8 mouse cellular contexts compared by ENCODE assay signal in genomic region chr2:56025059-56025458, GRCm38 (mm10).
DNase-seq lines count a peak whose midpoint lies in the region; ATAC-seq and TF ChIP-seq lines count a peak whose summit lies in the region.

No protein-coding gene starts in this region.

- TF ChIP-seq CTCF in midbrain, postnatal 0 days (IDR thresholded peaks at IDR 0.05) = peak; percentile 82

- no peak overlapping the region for H3K27ac ChIP-seq in embryonic facial prominence, embryonic 11.5 days (replicated peaks; ENCODE audit: low read depth, low read length)
- no peak overlapping the region for H3K27ac ChIP-seq in midbrain, postnatal 0 days (ENCODE audit: low read depth, low read length)

- H3K4me2 ChIP-seq in embryonic facial prominence, embryonic 11.5 days (ENCODE audit: low read depth, low read length) = no peak overlapping the region
- no peak overlapping the region for H3K4me2 ChIP-seq in midbrain, postnatal 0 days (ENCODE audit: low read depth, low read length, poor library complexity, severe bottlenecking)

- H3K9me3 ChIP-seq in embryonic facial prominence, embryonic 11.5 days (replicated peaks; ENCODE audit: control insufficient read depth, low read length) = no peaks in the 10 kb centered on the region
- no peaks in the 10 kb centered on the region for H3K9me3 ChIP-seq in midbrain, postnatal 0 days (ENCODE audit: low read length)

- H3K36me3 ChIP-seq in embryonic facial prominence, embryonic 11.5 days (replicated peaks; ENCODE audit: control insufficient read depth, insufficient read depth, low read depth, low read length) = no peaks in the 10 kb centered on the region
- H3K36me3 ChIP-seq in midbrain, postnatal 0 days (ENCODE audit: insufficient read depth, low read length) = no peaks in the 10 kb centered on the region

- no peak overlapping the region for H3K9ac ChIP-seq in embryonic facial prominence, embryonic 11.5 days (replicated peaks; ENCODE audit: low read length)
- no peak overlapping the region for H3K9ac ChIP-seq in midbrain, postnatal 0 days (replicated peaks; ENCODE audit: low read length, poor library complexity, severe bottlenecking)

- no peak overlapping the region for H3K4me3 ChIP-seq in embryonic facial prominence, embryonic 11.5 days (ENCODE audit: low read depth, low read length)
- H3K4me3 ChIP-seq in midbrain, postnatal 0 days (ENCODE audit: low read depth, low read length) = no peak overlapping the region

- peak; percentile 44; the same call in 1 of the 2 replicates for ATAC-seq in embryonic facial prominence, embryonic 11.5 days (replicated peaks; ENCODE audit: insufficient number of reproducible peaks, low FRiP score, low TSS enrichment, low read depth)
- peak; percentile 86 for ATAC-seq in midbrain, postnatal 0 days (ENCODE audit: low FRiP score)

- intact Hi-C loops in heart, postnatal 25 days (cut with DNase I) = loop anchor here (5.0 to 10.0 kb wide), 2 partner anchors 720 to 933 kb away; no protein-coding TSS in a partner anchor

- no peaks in the 10 kb centered on the region for H3K27me3 ChIP-seq in embryonic facial prominence, embryonic 11.5 days (ENCODE audit: control insufficient read depth, insufficient read depth, low read length)
- no peaks in the 10 kb centered on the region for H3K27me3 ChIP-seq in midbrain, postnatal 0 days (ENCODE audit: insufficient read depth, low read length)

- DNase-seq in kidney, adult 9 months = peak; percentile 5
- no peak for DNase-seq in kidney, adult 11 months
- peak; percentile 76 for DNase-seq in NIH3T3 (ENCODE audit: low read depth)
- peak; percentile 86 for DNase-seq in embryonic facial prominence, embryonic 11.5 days (ENCODE audit: low spot score)
- peak; percentile 19 for DNase-seq in kidney, postnatal 10 days
- peak; percentile 90 for DNase-seq in midbrain, postnatal 0 days (ENCODE audit: low spot score)
- no peak for DNase-seq in adrenal gland, adult 2 months
- no peak for DNase-seq in heart, postnatal 25 days (ENCODE audit: low spot score)

- WGBS in embryonic facial prominence, embryonic 11.5 days = 10% methylated on average over 5 of the region's 5 CpGs
- WGBS in midbrain, postnatal 0 days = 6% methylated on average over 5 of the region's 5 CpGs

- H3K4me1 ChIP-seq in embryonic facial prominence, embryonic 11.5 days (ENCODE audit: control insufficient read depth, insufficient read depth, low read length) = no peaks in the 10 kb centered on the region
- no peaks in the 10 kb centered on the region for H3K4me1 ChIP-seq in midbrain, postnatal 0 days (ENCODE audit: insufficient read depth, low read length)

Comparison
In these comparisons a context has a peak if more than half of its experiments do, and no peak if none do; other contexts are left out.
1. DNase-seq: peak in kidney, adult 9 months (single experiment), NIH3T3 (single experiment), embryonic facial prominence, embryonic 11.5 days (single experiment), kidney, postnatal 10 days (single experiment) and midbrain, postnatal 0 days (single experiment); none in kidney, adult 11 months (single experiment), adrenal gland, adult 2 months (single experiment) and heart, postnatal 25 days (single experiment).